Mouse (Mus musculus) liver, embryonic 11.5 days (tissue): ENCODE data around the gene Sh2d3c. TPM values are rescaled to one million over a fixed set of nuclear protein-coding genes. Genes with fewer than 3 reads are reported as not detected.

Experiments used
- ATAC-seq: fragments of 200-750 bp; cut with Nextera tagmentation; replicated peaks from 2 replicates; pipeline ENCODE4 v1.8.0; 2017; ENCODE audit warnings: moderate number of reproducible peaks, mild to moderate bottlenecking, moderate TSS enrichment, moderate library complexity; ENCODE audit not compliant: low FRiP score
- DNase-seq: peaks from one replicate; pipeline ENCODE4 v3.0.0-alpha.2; 2017; ENCODE audit warnings: low spot score
- H3K27ac ChIP-seq: fragments of 300-500 bp; sonication (generic); 2 replicates; pipeline ENCODE4 v1.5.1; 2014; ENCODE audit warnings: mild to moderate bottlenecking, low read depth, low read length, control low read depth
- H3K27me3 ChIP-seq: fragments of 300-500 bp; sonication (generic); replicated peaks from 2 replicates; pipeline ENCODE4 v1.6.1; 2014; ENCODE audit warnings: low read length, mixed read lengths; ENCODE audit not compliant: control insufficient read depth, insufficient read depth
- H3K36me3 ChIP-seq: fragments of 300-500 bp; sonication (generic); 2 replicates; pipeline ENCODE4 v1.6.1; 2014; ENCODE audit warnings: mild to moderate bottlenecking, low read length, moderate library complexity, mixed read lengths; ENCODE audit not compliant: control insufficient read depth, insufficient read depth
- H3K4me1 ChIP-seq: fragments of 300-500 bp; sonication (generic); replicated peaks from 2 replicates; pipeline ENCODE4 v1.6.1; 2014; ENCODE audit warnings: low read length, mixed read lengths; ENCODE audit not compliant: control insufficient read depth, insufficient read depth
- H3K4me2 ChIP-seq: fragments of 300-500 bp; sonication (generic); 2 replicates; pipeline ENCODE4 v1.6.1; 2014; ENCODE audit warnings: mild to moderate bottlenecking, control low read depth, moderate library complexity
- H3K4me3 ChIP-seq: fragments of 300-500 bp; sonication (generic); 2 replicates; pipeline ENCODE4 v1.5.1; 2014; ENCODE audit warnings: low read depth, low read length, control low read depth
- H3K9ac ChIP-seq: fragments of 300-500 bp; sonication (generic); 2 replicates; pipeline ENCODE4 v1.6.1; 2014; ENCODE audit warnings: low read depth, low read length, control low read depth
- H3K9me3 ChIP-seq: fragments of 300-500 bp; sonication (generic); 2 replicates; pipeline ENCODE4 v1.6.1; 2016; ENCODE audit warnings: low read length, inconsistent platforms, mixed read lengths; ENCODE audit not compliant: control insufficient read depth
- WGBS: fragments of 180-500 bp; shearing (Covaris S2); extraction: QIAGEN DNeasy Blood & Tissue Kit; methylation state at CpG from one replicate; pipeline ENCODE4 v1.1.7; 2014; 5-methylcytosine and 5-hydroxymethylcytosine counted together
- microRNA counts: library from miRNA; unstranded; fragments of <30 nt; microRNA quantifications from one replicate; lab custom pipeline; 2015
- microRNA-seq: library from miRNA; unstranded; fragments of <30 nt; microRNA quantifications from one replicate; pipeline ENCODE4, GENCODE M21; 2017; ENCODE audit warnings: borderline number of aligned reads
- polyA plus RNA-seq: library from polyadenylated mRNA; unstranded; fragments of >200 nt; fragmentation: Nextera tagmentation; extraction: Ambion mirVana; gene quantifications from 2 replicates; pipeline ENCODE4 v1.2.1, GENCODE M21; 2014

The Sh2d3c gene
- polyA plus RNA-seq, 1 experiment from 2014 or later = 13.4 TPM

- Histone ChIP-seq H3K27me3 (no peaks in the 10 kb centered on the region), H3K9me3 (no peaks in the 10 kb centered on the region), H3K4me2 (no peak overlapping the region), H3K9ac (no peak overlapping the region), H3K27ac (no peak overlapping the region), H3K4me1 (peaks cover 3% of the 10 kb centered on the region; the same call in 1 of the 2 replicates), H3K36me3 (no peaks in the 10 kb centered on the region), H3K4me3 (no peak overlapping the region)
- ATAC-seq = no peak
- no peak for DNase-seq
- WGBS = 47% methylated on average over 6 of the region's 6 CpGs
Observed at GRCm38 (mm10) chr2:32787176-32787575, 66.3 kb downstream of the Sh2d3c start.

GRCm38 (mm10) chr2:32788581-32788980 is 67.7 kb downstream of the Sh2d3c start:
- no peak overlapping the region for H3K27ac ChIP-seq
- H3K4me2 ChIP-seq = no peak overlapping the region
- peaks cover 3% of the 10 kb centered on the region; the same call in 1 of the 2 replicates for H3K4me1 ChIP-seq
- 50% methylated on average over 2 of the region's 2 CpGs for WGBS
- H3K9ac ChIP-seq = no peak overlapping the region
- H3K36me3 ChIP-seq = no peaks in the 10 kb centered on the region
- DNase-seq (no peak), ATAC-seq (no peak)
- no peaks in the 10 kb centered on the region for H3K9me3 ChIP-seq
- no peaks in the 10 kb centered on the region for H3K27me3 ChIP-seq
- no peak overlapping the region for H3K4me3 ChIP-seq

- 84% methylated on average over 6 of the region's 6 CpGs for WGBS
- DNase-seq (no peak), ATAC-seq (no peak)
- no peak overlapping the region for H3K4me2 ChIP-seq
- no peaks in the 10 kb centered on the region for H3K9me3 ChIP-seq
- H3K27ac ChIP-seq = no peak overlapping the region
- no peaks in the 10 kb centered on the region for H3K36me3 ChIP-seq
- H3K27me3 ChIP-seq = no peaks in the 10 kb centered on the region
- no peak overlapping the region for H3K4me3 ChIP-seq
- no peak overlapping the region for H3K9ac ChIP-seq
- H3K4me1 ChIP-seq = peaks cover 3% of the 10 kb centered on the region; the same call in 1 of the 2 replicates
Observed at GRCm38 (mm10) chr2:32791297-32791696, 70.4 kb downstream of the Sh2d3c start.

- no peak for ATAC-seq
- H3K36me3 ChIP-seq = peaks cover 9% of the 10 kb centered on the region; the same call in 1 of the 2 replicates
- H3K27me3 ChIP-seq = no peaks in the 10 kb centered on the region
Observed at GRCm38 (mm10) chr2:32795748-32796418, 75.0 kb downstream of the Sh2d3c start.

GRCm38 (mm10) chr2:32798251-32798962 is 77.6 kb downstream of the Sh2d3c start:
- WGBS = 60% methylated on average over 10 of the region's 10 CpGs

More at GRCm38 (mm10) chr2:32795748-32796418, 75.0 kb downstream of the Sh2d3c start:
- Histone ChIP-seq H3K4me1 (no peaks in the 10 kb centered on the region), H3K9me3 (no peaks in the 10 kb centered on the region), H3K27ac (no peak overlapping the region), H3K4me2 (no peak overlapping the region), H3K4me3 (no peak overlapping the region), H3K9ac (no peak overlapping the region)
- no peak for DNase-seq
- 85% methylated on average over 13 of the region's 13 CpGs for WGBS

More at GRCm38 (mm10) chr2:32798251-32798962, 77.6 kb downstream of the Sh2d3c start:
- no peak for ATAC-seq
- Histone ChIP-seq H3K9me3 (no peaks in the 10 kb centered on the region), H3K27me3 (no peaks in the 10 kb centered on the region), H3K36me3 (peaks cover 9% of the 10 kb centered on the region; the same call in 1 of the 2 replicates), H3K4me1 (no peaks in the 10 kb centered on the region), H3K4me2 (no peak overlapping the region), H3K9ac (no peak overlapping the region), H3K27ac (no peak overlapping the region), H3K4me3 (no peak overlapping the region)
- DNase-seq = no peak

MicroRNA genes within 50 kb of the gene (microRNA counts, 519-probe panel; counts per million panel counts)
- microRNA mmu-miR-2861 (lab: Ali Mortazavi, UCI) = not detected

Small RNAs within 50 kb of the gene (microRNA-seq; reads per million reads assigned to microRNA genes)
- gene Gm47291 (not detected), gene Mir2861 (not detected), gene Mir3960 (not detected), gene Mir8093 (not detected)

Other genes starting within 250 kb of the Sh2d3c start
- 4.1 and 6.5 TPM in 2 replicates for gene Fam102a, start 185.7 kb upstream of the Sh2d3c start, polyA plus RNA-seq
- 100 and 109 TPM in 2 replicates for gene Dpm2, start 150.2 kb upstream of the Sh2d3c start, polyA plus RNA-seq
- gene Pip5kl1, start 146.3 kb upstream of the Sh2d3c start, polyA plus RNA-seq = 0.48 TPM in 1 of 2 replicates, not detected in the other
- gene 9430097D07Rik, start 145.4 kb upstream of the Sh2d3c start, polyA plus RNA-seq = not detected in 2 replicates
- 26.0 and 28.8 TPM in 2 replicates for gene St6galnac4, start 134.0 kb upstream of the Sh2d3c start, polyA plus RNA-seq
- 9.6 and 10.6 TPM in 2 replicates for gene St6galnac6, start 121.3 kb upstream of the Sh2d3c start, polyA plus RNA-seq
- gene Ak1, start 99.3 kb upstream of the Sh2d3c start, polyA plus RNA-seq = 6.7 and 8.3 TPM in 2 replicates
- 39.2 and 40.1 TPM in 2 replicates for gene Eng, start 74.5 kb upstream of the Sh2d3c start, polyA plus RNA-seq
- 46.2 and 47.1 TPM in 2 replicates for gene Fpgs, start 16.9 kb upstream of the Sh2d3c start, polyA plus RNA-seq
- 83.4 and 84.5 TPM in 2 replicates for gene Cdk9, start 8.0 kb upstream of the Sh2d3c start, polyA plus RNA-seq
- gene 6330409D20Rik, start 20.0 kb downstream of the Sh2d3c start, polyA plus RNA-seq = 0.22 TPM in 1 of 2 replicates, not detected in the other
- 57.2 and 60.5 TPM in 2 replicates for gene Tor2a, start 36.2 kb downstream of the Sh2d3c start, polyA plus RNA-seq
- 0.30 and 0.31 TPM in 2 replicates for gene Ttc16, start 54.6 kb downstream of the Sh2d3c start, polyA plus RNA-seq
- gene Ptrh1, start 54.7 kb downstream of the Sh2d3c start, polyA plus RNA-seq = 4.9 and 5.8 TPM in 2 replicates
- gene Cfap157, start 63.4 kb downstream of the Sh2d3c start, polyA plus RNA-seq = 0.30 and 0.79 TPM in 2 replicates
- gene Stxbp1, start 126.2 kb downstream of the Sh2d3c start, polyA plus RNA-seq = 11.8 and 12.0 TPM in 2 replicates
- 11.1 and 11.9 TPM in 2 replicates for gene Fam129b, start 155.1 kb downstream of the Sh2d3c start, polyA plus RNA-seq
- 276 and 295 TPM in 2 replicates for gene Rpl12, start 240.5 kb downstream of the Sh2d3c start, polyA plus RNA-seq
- 6.1 and 6.7 TPM in 2 replicates for gene Lrsam1, start 240.6 kb downstream of the Sh2d3c start, polyA plus RNA-seq